Mouse (Mus musculus) hindbrain, postnatal 0 days (tissue): ENCODE results near the gene Slc25a38. TPM values are rescaled to one million over a fixed set of nuclear protein-coding genes. Genes with fewer than 3 reads are reported as not detected.

Source experiments
- ATAC-seq: fragments of 200-750 bp; cut with Nextera tagmentation; 2 replicates; pipeline ENCODE4 v1.8.0; 2017; ENCODE audit warnings: mild to moderate bottlenecking, moderate TSS enrichment, moderate library complexity
- DNase-seq: peaks from one replicate; pipeline ENCODE4 v3.0.0-alpha.2; 2015; ENCODE audit warnings: low spot score
- H3K27ac ChIP-seq: fragments of 300-500 bp; sonication (generic); 2 replicates; pipeline ENCODE4 v1.5.1; 2014; ENCODE audit warnings: mild to moderate bottlenecking
- H3K27me3 ChIP-seq: fragments of 300-500 bp; sonication (generic); 2 replicates; pipeline ENCODE4 v1.6.1; 2014; ENCODE audit warnings: low read length, mixed read lengths; ENCODE audit not compliant: insufficient read depth
- H3K36me3 ChIP-seq: fragments of 300-500 bp; sonication (generic); 2 replicates; pipeline ENCODE4 v1.6.1; 2014; ENCODE audit warnings: low read length, mixed read lengths; ENCODE audit not compliant: insufficient read depth
- H3K4me1 ChIP-seq: fragments of 300-500 bp; sonication (generic); 2 replicates; pipeline ENCODE4 v1.6.1; 2014; ENCODE audit warnings: antibody characterized with exemption, low read length, mixed read lengths; ENCODE audit not compliant: insufficient read depth
- H3K4me2 ChIP-seq: fragments of 300-500 bp; sonication (generic); 2 replicates; pipeline ENCODE4 v1.6.1; 2014; ENCODE audit warnings: low read depth, mild to moderate bottlenecking, low read length, moderate library complexity, mixed read lengths
- H3K4me3 ChIP-seq: fragments of 300-500 bp; sonication (generic); 2 replicates; pipeline ENCODE4 v1.5.1; 2014; ENCODE audit warnings: low read length
- H3K9ac ChIP-seq: fragments of 300-500 bp; sonication (generic); replicated peaks from 2 replicates; pipeline ENCODE4 v1.6.1; 2014; ENCODE audit warnings: mild to moderate bottlenecking, low read length, moderate library complexity, mixed read lengths
- H3K9me3 ChIP-seq: fragments of 300-500 bp; sonication (generic); 2 replicates; pipeline ENCODE4 v1.6.1; 2016; ENCODE audit warnings: low read length, mixed read lengths
- CTCF ChIP-seq: IDR thresholded peaks from 2 replicates; pipeline ENCODE4 v1.5.1; 2016; ENCODE audit warnings: antibody characterized with exemption, control low read depth, low read depth
- WGBS: fragments of 180-500 bp; shearing (Covaris S2); extraction: QIAGEN DNeasy Blood & Tissue Kit; methylation state at CpG from one replicate; pipeline ENCODE4 v1.1.7; 2014; 5-methylcytosine and 5-hydroxymethylcytosine counted together
- polyA plus RNA-seq: library from polyadenylated mRNA; unstranded; fragments of >200 nt; fragmentation: Nextera tagmentation; extraction: Ambion mirVana; gene quantifications from 2 replicates; pipeline ENCODE4 v1.2.1, GENCODE M21; 2015
- total RNA-seq: library from RNA; depleted of rRNA; stranded (reverse); fragments of >200 nt; gene quantifications from 2 replicates; pipeline ENCODE4 v1.2.3, GENCODE M21; 2014

Slc25a38 gene
- total and polyA plus RNA-seq, 2 experiments from 2014 or later, result 39.8 to 64.0 TPM

GRCm38 (mm10) chr9:120083158-120083894 lies 26.8 kb upstream of the Slc25a38 start:
- H3K27me3 ChIP-seq, result no peaks in the 10 kb centered on the region
- no peaks in the 10 kb centered on the region for H3K36me3 ChIP-seq
- WGBS, result 80% methylated on average over 18 of the region's 18 CpGs
- H3K9me3 ChIP-seq, result no peaks in the 10 kb centered on the region
- no peak overlapping the region for H3K27ac ChIP-seq
- H3K4me3 ChIP-seq, result no peak overlapping the region
- DNase-seq (no peak), ATAC-seq (no peak)
- no peak overlapping the region for H3K9ac ChIP-seq
- no peaks in the 10 kb centered on the region for H3K4me1 ChIP-seq
- no peak for TF ChIP-seq CTCF
- no peak overlapping the region for H3K4me2 ChIP-seq

- no peak overlapping the region for H3K4me2 ChIP-seq
- H3K27me3 ChIP-seq, result no peaks in the 10 kb centered on the region
- WGBS, result 89% methylated on average over 9 of the region's 9 CpGs
- no peaks in the 10 kb centered on the region for H3K4me1 ChIP-seq
- no peaks in the 10 kb centered on the region for H3K36me3 ChIP-seq
- no peak overlapping the region for H3K4me3 ChIP-seq
- DNase-seq (no peak), ATAC-seq (no peak)
- no peak for TF ChIP-seq CTCF
- H3K9me3 ChIP-seq, result no peaks in the 10 kb centered on the region
- H3K27ac ChIP-seq, result no peak overlapping the region
- no peak overlapping the region for H3K9ac ChIP-seq
Observed at GRCm38 (mm10) chr9:120084406-120084805, 25.8 kb upstream of the Slc25a38 start.

- TF ChIP-seq CTCF, result no peak
- Histone ChIP-seq H3K27me3 (no peaks in the 10 kb centered on the region), H3K36me3 (no peaks in the 10 kb centered on the region), H3K4me2 (no peak overlapping the region), H3K9me3 (no peaks in the 10 kb centered on the region), H3K4me1 (no peaks in the 10 kb centered on the region), H3K27ac (no peak overlapping the region), H3K9ac (no peak overlapping the region), H3K4me3 (no peak overlapping the region)
- ATAC-seq, result no peak
- WGBS, result 88% methylated on average over 7 of the region's 7 CpGs
- DNase-seq, result no peak
Observed at GRCm38 (mm10) chr9:120089125-120089524, 21.0 kb upstream of the Slc25a38 start.

- Histone ChIP-seq H3K27ac (no peak overlapping the region), H3K4me3 (no peak overlapping the region), H3K36me3 (no peaks in the 10 kb centered on the region), H3K27me3 (no peaks in the 10 kb centered on the region), H3K9ac (no peak overlapping the region), H3K4me2 (no peak overlapping the region), H3K9me3 (no peaks in the 10 kb centered on the region), H3K4me1 (no peaks in the 10 kb centered on the region)
- ATAC-seq (no peak), DNase-seq (no peak)
- no peak for TF ChIP-seq CTCF
- 86% methylated on average over 10 of the region's 10 CpGs for WGBS
Observed at GRCm38 (mm10) chr9:120091086-120091485, 19.1 kb upstream of the Slc25a38 start.

GRCm38 (mm10) chr9:120091696-120092238 lies 18.4 kb upstream of the Slc25a38 start, which contains the start of gene Ccr8:
Gene Ccr8 (plus strand): TSS chr9:120092114.
- Histone ChIP-seq H3K36me3 (no peaks in the 10 kb centered on the region), H3K27ac (no peak within 1 kb of the TSS)
- ATAC-seq, result no peak

GRCm38 (mm10) chr9:120093701-120094100 lies 16.5 kb upstream of the Slc25a38 start:
- no peak for TF ChIP-seq CTCF
- H3K9ac ChIP-seq, result no peak overlapping the region
- ATAC-seq, result no peak
- no peaks in the 10 kb centered on the region for H3K36me3 ChIP-seq
- DNase-seq, result no peak
- no peaks in the 10 kb centered on the region for H3K4me1 ChIP-seq
- H3K27me3 ChIP-seq, result no peaks in the 10 kb centered on the region
- 87% methylated on average over 13 of the region's 13 CpGs for WGBS
- no peaks in the 10 kb centered on the region for H3K9me3 ChIP-seq
- no peak overlapping the region for H3K27ac ChIP-seq
- H3K4me2 ChIP-seq, result no peak overlapping the region
- no peak overlapping the region for H3K4me3 ChIP-seq

More at GRCm38 (mm10) chr9:120091696-120092238, 18.4 kb upstream of the Slc25a38 start, which contains the start of gene Ccr8:
- 88% methylated on average over 5 of the region's 5 CpGs for WGBS
- no peaks in the 10 kb centered on the region for H3K4me1 ChIP-seq
- no peak within 1 kb of the TSS for H3K4me3 ChIP-seq
- H3K9me3 ChIP-seq, result no peaks in the 10 kb centered on the region
- TF ChIP-seq CTCF, result no peak
- H3K9ac ChIP-seq, result no peak within 1 kb of the TSS
- DNase-seq, result no peak
- no peaks in the 10 kb centered on the region for H3K27me3 ChIP-seq
- H3K4me2 ChIP-seq, result no peak within 1 kb of the TSS

GRCm38 (mm10) chr9:120095886-120096285 lies 14.3 kb upstream of the Slc25a38 start:
- no peaks in the 10 kb centered on the region for H3K36me3 ChIP-seq
- ATAC-seq (no peak), DNase-seq (no peak)
- no peak overlapping the region for H3K4me2 ChIP-seq
- TF ChIP-seq CTCF, result no peak
- H3K27ac ChIP-seq, result no peak overlapping the region
- no peaks in the 10 kb centered on the region for H3K4me1 ChIP-seq
- H3K4me3 ChIP-seq, result no peak overlapping the region
- H3K9ac ChIP-seq, result no peak overlapping the region
- no peaks in the 10 kb centered on the region for H3K9me3 ChIP-seq
- WGBS, result 79% methylated on average over 7 of the region's 7 CpGs
- no peaks in the 10 kb centered on the region for H3K27me3 ChIP-seq
